Mouse (Mus musculus): ENCODE measurements around the gene Zfp992.
"Not testable (repeated sequence)": the region's sequence is repeated elsewhere in the genome, so short reads cannot be mapped to it uniquely, and the experiment has no call there.

GRCm38 (mm10) chr4:146435539-146435938, 13.3 kb upstream of the Zfp992 start:
- TF ChIP-seq GATA1 (IDR thresholded peaks at IDR 0.05; ENCODE audit: borderline replicate concordance, low read length); FLI1 (IDR thresholded peaks at IDR 0.05; ENCODE audit: low read length): not testable (repeated sequence)

All from megakaryocyte, embryonic 14.5 days (primary cell).